Mouse (Mus musculus): Measurements from ENCODE around the gene Trarg1.
A peak's percentile ranks its signal among the peaks of the same experiment; 100 is the strongest.

Trarg1 gene

GRCm38 (mm10) chr11:76672561-76673384, 6.8 kb upstream of the Trarg1 start:
- peak; percentile 11; the same call in 1 of the 2 replicates for ATAC-seq (ENCODE audit: insufficient number of reproducible peaks, low FRiP score, low TSS enrichment)

DNA sequence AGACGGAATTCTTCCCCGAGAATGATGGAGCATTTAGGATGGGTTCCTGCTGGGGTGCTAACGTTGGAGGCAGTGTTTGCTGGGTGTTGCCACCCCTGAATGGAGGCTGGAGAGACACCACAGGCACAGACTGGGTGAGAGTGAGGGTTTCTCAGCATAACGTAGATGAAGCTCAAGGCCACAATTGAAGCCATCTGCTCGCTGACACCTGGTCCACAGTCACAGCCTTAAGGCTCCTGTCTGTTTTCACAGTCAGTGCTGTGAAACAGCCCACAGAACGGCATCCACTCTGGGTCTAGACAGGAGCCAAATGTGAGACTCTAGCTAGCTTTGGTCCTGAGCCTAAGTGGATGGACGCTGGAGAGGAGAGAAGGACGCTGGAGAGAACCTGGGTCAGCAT, 5.4 kb upstream of the Trarg1 start:
- no peak for ATAC-seq (ENCODE audit: insufficient number of reproducible peaks, low FRiP score, low TSS enrichment)

DNA sequence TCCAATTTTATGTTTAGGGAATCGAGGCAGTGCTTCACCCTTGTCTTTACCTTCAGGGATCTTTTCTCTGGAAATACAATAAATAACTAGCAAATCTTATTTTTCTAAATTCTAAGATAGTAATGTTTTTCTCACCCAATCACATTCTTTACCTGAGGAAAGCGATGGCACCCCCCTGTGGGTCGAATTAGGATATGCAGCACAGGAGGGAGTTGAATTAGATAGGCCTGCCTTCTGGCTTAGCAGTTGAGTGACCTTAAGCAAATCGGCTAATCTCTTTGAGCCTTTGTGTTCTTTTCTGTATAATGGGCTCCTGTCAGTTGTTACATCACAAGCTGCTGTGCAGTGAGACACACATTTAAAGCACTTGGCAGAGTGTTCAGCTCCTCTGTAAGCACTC, 4.9 kb upstream of the Trarg1 start:
- no peak for ATAC-seq (ENCODE audit: insufficient number of reproducible peaks, low FRiP score, low TSS enrichment)

GRCm38 (mm10) chr11:76685604-76686003, 6.0 kb downstream of the Trarg1 start:
- ATAC-seq (ENCODE audit: insufficient number of reproducible peaks, low FRiP score, low TSS enrichment) = no peak

- no peak for ATAC-seq (ENCODE audit: insufficient number of reproducible peaks, low FRiP score, low TSS enrichment)
These were observed 12.5 kb downstream of the Trarg1 start for GRCm38 (mm10) chr11:76692096-76692495.

DNA sequence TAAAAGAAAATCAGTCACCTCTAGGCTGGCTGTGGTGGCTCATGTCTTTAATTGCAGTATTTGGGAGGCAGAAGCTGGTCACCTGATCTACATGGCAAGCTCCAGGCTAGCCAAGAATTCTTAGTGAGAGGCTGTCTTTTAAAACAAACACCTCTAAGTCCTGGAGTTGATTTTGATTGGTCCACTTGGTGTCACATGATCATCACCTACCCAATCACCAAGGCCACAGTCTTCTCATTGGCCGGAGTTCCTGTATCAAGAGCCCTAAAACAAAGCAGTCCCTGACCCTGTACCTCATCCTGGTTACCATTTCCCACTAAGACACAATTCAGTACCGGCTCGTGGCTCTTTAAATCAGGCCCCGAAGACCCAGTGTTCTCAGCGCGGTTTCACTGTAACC, 16.2 kb downstream of the Trarg1 start:
- ATAC-seq (ENCODE audit: insufficient number of reproducible peaks, low FRiP score, low TSS enrichment) = no peak

DNA sequence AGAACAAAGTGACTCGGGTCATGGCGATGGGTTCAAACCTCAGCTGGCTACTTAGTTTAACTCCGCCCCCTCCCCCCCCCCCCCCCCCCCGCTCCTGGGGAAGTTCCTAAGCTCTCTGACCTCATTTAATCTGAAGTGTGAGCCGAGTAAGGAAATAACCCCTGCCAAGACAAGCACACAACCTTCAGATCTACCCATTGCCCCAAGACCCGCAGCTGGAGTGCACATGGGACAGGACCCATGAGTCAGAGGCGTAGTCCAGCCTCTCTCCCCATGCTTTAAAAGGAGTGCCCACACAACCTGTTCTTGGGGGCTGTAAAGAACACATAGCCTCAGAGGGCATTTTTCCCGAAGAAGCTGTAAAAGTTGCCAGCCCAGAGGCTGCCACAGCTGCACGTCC, 20.0 kb downstream of the Trarg1 start:
- ATAC-seq (ENCODE audit: insufficient number of reproducible peaks, low FRiP score, low TSS enrichment) = no peak

DNA sequence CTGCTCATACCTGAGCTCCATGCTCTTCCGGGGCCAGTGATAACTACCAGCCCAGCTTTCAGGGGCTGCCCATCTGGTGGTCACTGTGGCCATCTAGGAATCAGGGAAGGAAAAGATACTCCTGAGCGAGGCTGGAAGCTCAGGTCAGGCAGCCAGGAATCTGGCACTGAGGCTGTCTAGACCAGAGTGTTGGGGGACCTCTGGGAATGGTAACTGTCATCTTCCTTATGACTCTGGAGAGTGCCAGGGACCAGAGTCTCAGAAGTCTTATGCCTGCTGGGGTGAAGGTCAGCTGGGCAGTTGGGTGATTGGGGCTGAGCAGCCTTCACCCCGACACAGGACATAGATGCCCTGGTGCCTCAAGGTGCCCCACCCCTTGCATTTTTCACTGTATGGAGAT, 28.0 kb downstream of the Trarg1 start:
- ATAC-seq (ENCODE audit: insufficient number of reproducible peaks, low FRiP score, low TSS enrichment) = no peak

DNA sequence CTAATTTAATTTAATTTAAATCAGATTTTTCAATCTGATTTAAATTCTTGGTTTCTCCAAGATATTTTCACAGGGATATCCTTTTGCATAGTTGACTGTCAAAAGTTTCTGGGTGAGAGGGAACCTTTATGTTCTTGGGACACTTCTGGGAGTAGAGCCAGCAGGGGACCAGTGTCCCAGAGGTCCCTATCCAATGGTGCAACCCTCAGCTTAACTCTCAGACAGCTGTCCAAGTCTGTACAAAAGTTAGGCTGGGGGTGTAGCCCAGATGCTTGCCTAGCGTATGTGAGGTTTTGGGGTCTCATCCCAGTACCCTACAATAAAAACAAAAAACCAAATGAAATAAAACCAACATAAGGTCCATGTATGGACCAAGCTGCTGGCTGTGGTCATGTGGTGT, 28.5 kb downstream of the Trarg1 start:
- no peak for ATAC-seq (ENCODE audit: insufficient number of reproducible peaks, low FRiP score, low TSS enrichment)

DNA sequence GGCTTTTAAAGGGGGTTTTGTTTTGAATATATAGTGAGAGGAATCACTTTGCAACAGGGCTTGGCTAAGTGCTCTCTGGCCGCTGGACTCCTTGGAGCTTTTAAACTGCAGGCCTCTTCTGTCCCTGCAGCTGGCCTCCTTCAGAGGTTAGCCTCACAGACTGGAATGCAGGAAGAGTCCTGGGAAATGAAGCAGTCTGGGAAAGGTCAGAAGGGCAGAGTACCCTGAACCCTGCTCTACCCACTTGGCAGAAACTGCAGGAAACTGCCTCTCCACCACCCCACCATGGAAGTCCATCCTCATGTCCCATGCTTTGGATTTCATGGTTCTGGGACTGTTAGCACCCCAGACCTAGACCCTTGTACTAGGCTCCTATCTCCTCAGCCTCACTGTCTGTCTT, 29.3 kb downstream of the Trarg1 start:
- ATAC-seq (ENCODE audit: insufficient number of reproducible peaks, low FRiP score, low TSS enrichment) = no peak

DNA sequence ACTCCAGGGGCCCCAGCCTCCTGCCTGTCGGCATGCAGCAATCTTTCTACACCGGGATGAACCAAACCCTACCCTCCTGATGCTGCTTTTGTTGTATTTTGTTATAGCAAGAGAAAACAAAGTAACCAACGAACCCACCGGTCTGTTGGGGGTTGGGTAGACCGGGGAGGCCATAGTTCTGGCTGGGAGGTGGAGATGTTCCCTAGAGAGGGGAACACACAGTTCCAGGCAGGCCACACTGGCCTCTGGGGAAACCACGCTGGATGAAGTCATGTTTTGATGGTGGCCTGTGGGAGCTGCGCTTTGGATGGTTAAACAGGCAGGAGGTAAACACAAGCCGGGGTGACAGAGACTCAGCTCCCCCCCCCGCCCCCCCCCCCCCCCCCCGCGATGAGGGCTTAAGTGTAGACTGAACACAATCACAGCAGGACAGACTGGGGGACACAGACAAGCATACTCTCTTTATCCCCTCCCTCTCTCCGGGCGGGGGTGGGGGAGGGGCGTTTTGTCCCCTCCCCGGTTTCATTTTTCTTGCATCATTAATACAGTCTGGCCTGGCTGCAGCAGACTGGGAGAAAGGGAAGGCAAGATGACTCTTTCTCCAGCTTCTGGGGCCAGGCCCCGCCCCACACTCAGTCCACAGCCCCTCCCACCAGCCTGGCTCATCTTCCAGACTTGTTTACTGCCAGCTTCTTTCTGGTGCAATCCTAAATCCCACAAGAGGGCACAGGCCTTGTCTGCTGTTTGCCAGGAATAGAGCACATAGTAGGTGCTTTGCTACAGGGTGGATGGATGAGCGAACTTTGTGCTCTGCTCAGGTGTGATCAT, 30.2 kb downstream of the Trarg1 start:
- ATAC-seq (ENCODE audit: insufficient number of reproducible peaks, low FRiP score, low TSS enrichment) = no peak

GRCm38 (mm10) chr11:76717000-76717399, 37.4 kb downstream of the Trarg1 start:
- ATAC-seq (ENCODE audit: insufficient number of reproducible peaks, low FRiP score, low TSS enrichment) = no peak

- no peak for ATAC-seq (ENCODE audit: insufficient number of reproducible peaks, low FRiP score, low TSS enrichment)
These were observed 44.3 kb downstream of the Trarg1 start for GRCm38 (mm10) chr11:76723911-76724310.

GRCm38 (mm10) chr11:76728093-76728492, 48.5 kb downstream of the Trarg1 start:
- ATAC-seq (ENCODE audit: insufficient number of reproducible peaks, low FRiP score, low TSS enrichment) = no peak

DNA sequence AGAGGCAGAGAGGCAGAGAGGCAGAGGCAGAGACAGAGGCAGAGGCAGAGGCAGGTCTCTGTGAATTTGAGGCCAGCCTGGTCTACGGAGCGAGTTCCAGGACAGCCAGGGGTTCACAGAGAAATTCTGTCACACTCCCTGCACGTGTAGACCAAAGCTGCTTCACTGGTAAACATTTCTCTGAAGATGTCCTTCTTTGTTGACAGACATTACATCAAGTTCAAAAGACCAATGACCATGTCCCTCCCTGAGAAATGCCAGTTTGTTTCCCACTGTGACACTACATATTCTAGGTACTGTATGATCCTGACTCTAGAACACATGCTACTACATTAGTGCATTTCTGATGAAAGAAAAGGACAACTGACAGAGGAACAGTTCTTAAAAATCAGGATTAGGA, 51.0 kb downstream of the Trarg1 start:
- ATAC-seq (ENCODE audit: insufficient number of reproducible peaks, low FRiP score, low TSS enrichment) = no peak

GRCm38 (mm10) chr11:76734560-76734959, 55.0 kb downstream of the Trarg1 start:
- ATAC-seq (ENCODE audit: insufficient number of reproducible peaks, low FRiP score, low TSS enrichment) = no peak

DNA sequence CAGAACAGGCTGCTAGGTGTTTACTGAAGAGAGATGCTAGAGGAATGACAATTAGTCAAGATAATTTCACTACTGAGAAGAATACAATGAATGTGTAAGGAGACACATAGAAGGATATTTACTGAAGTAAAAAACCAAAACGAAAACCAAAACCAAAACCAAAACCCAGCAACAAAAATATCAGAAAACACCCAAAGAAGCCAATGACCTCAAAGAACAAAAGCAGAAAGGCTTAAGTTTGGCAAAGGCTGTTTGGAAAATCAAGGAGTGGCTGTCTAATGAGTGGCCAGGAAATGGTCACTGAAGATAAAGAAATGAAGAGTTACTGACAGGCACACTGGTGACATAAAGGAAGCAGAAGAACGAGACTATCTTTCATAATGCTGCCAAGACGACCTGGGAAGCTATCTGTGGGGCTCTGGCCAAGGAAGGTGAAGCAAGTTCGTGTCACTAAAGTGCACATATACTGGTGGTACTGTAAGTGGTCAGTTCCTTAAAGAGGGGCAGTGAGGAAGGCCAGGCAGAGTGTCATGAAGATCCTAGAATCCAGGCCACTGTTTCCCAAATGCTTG, 56.2 kb downstream of the Trarg1 start:
- ATAC-seq (ENCODE audit: insufficient number of reproducible peaks, low FRiP score, low TSS enrichment) = no peak

DNA sequence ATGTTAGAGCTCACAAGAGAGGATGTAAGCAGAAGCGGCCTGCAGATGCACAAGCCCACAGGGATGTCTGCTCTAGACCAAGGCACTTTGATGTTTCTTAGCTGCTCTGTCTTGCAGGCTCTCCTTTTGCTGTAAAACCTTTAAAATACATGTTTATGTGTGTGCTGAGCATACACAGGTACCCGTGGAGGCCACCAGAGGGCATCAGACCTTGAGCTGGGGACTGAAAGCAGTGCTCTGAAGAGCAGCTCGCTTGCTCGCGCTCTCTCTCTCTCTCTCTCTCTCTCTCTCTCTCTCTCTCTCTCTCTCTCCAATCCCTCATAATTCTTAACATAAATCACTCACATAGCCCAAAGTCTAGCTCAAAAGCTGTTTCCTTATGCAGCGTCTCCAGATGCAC, 59.5 kb downstream of the Trarg1 start:
- no peak for ATAC-seq (ENCODE audit: insufficient number of reproducible peaks, low FRiP score, low TSS enrichment)

DNA sequence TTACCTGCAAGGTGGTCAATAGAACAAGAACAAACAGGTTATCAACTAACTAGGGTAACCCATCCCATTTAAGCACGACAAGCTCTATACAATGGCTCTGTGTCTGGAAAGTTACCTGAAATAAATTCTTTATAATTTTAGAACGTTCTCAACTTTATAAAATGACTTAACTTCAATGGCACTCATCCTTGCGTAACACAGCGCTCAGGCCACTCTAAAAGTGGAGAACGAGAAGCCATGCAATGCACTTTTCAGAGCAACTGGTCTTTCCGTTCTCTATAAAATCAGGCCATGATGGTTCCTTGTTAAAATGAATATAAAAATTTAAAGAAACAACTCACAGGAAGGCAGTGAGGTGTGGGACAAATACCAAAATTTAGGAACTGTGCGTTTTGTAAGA, 62.9 kb downstream of the Trarg1 start:
- no peak for ATAC-seq (ENCODE audit: insufficient number of reproducible peaks, low FRiP score, low TSS enrichment)

DNA sequence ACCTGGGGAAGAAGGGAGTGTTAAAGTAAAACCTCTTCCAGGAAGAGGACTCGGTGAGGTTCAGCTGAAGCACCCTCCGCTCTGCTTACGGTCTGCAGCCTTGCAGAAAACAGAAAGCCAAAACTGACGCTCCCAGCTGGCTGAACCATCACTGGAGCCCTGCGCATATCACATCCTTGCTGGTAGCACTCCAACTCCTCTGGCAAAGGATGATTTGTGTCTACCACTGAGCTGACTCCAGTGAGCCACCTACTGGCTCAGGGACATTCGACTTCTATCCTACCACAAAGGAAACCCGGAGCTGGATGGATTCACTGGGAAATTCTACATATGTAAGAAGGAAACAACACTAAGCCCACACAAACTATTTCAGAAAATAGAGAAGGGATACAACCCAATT, 64.9 kb downstream of the Trarg1 start:
- ATAC-seq (ENCODE audit: insufficient number of reproducible peaks, low FRiP score, low TSS enrichment) = peak; percentile 75

DNA sequence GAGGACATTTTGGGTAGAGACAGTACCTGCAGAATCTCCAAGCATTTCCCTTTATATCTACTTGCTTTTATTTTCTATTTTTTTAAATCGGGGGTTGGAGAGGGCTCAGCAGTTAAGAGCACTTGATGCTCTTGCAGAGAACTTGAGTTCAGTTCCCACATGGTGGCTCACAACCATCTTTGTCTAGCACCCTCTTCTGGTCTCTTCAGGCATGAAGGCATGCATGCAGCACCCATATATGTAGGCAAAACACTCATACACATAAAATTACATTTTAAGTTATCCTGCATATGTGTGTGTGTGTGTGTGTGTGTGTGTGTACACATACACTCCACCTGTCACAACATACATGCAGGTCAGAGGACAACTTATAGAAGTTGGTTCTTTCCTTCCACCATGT, 66.3 kb downstream of the Trarg1 start:
- ATAC-seq (ENCODE audit: insufficient number of reproducible peaks, low FRiP score, low TSS enrichment) = no peak

Measured in cerebellum, adult (tissue).